ENCODE assay signal across 21 mouse cellular contexts in the genomic region with DNA sequence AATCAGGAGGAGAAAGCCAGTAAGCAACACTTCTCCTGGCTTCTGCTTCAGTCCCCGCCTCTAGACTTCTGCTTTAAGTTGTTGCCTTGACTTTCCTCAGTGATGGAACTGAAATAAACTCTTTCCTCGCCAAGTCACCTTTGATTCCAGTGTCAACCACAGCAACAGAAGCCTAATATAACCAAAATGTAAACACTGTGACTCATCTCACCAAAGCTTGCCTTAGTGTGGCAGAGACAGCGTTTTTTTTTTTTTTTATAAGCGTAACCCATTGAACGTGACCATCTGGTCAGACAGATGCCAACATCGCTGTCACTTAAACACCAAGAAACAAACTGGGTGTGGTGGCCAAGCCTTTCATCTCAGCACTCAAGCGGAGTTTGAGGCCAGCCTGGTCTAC.
"Had no signal": no experiment of that assay in that cellular context is flagged by ENCODE, and none has a peak within 500 bp of the region (broad histone marks: within the 10 kb centered on the region; RNA-seq: fewer than 3 reads in every experiment).

No protein-coding gene starts in this region.

- H3K4me2 ChIP-seq: lung, embryonic 14.5 days; midbrain, embryonic 12.5 days; neural tube, embryonic 13.5 days; neural tube, embryonic 15.5 days; stomach, embryonic 15.5 days had no signal

- DNase-seq: lung, adult 18-20 months; lung, embryonic 14.5 days; lung, postnatal 10 days; lung, postnatal 4 days; midbrain, embryonic 14.5 days; retina, postnatal 1 day; right cerebral cortex, adult 18-20 months; right cerebral cortex, postnatal 25 days; right cerebral cortex, postnatal 4 days; spleen, adult 18-20 months; thymus, adult 2 months; thymus, postnatal 25 days; thymus, postnatal 4 days had no signal

- H3K36me3 ChIP-seq: midbrain, embryonic 10.5 days; midbrain, embryonic 12.5 days; neural tube, embryonic 15.5 days; stomach, embryonic 15.5 days had no signal

- ATAC-seq: midbrain, embryonic 16.5 days had no signal

- H3K9ac ChIP-seq: lung, embryonic 14.5 days; midbrain, embryonic 12.5 days; neural tube, embryonic 13.5 days; neural tube, embryonic 15.5 days; stomach, embryonic 15.5 days had no signal

- H3K27me3 ChIP-seq: midbrain, embryonic 12.5 days; neural tube, embryonic 13.5 days; neural tube, embryonic 15.5 days; stomach, embryonic 15.5 days had no signal

- H3K9me3 ChIP-seq: midbrain, embryonic 12.5 days; neural tube, embryonic 13.5 days; neural tube, embryonic 15.5 days; stomach, embryonic 15.5 days had no signal

- H3K4me3 ChIP-seq: midbrain, embryonic 10.5 days; midbrain, embryonic 12.5 days; myocyte; neural tube, embryonic 13.5 days; neural tube, embryonic 15.5 days; stomach, embryonic 15.5 days had no signal

- H3K4me1 ChIP-seq: midbrain, embryonic 12.5 days; stomach, embryonic 15.5 days had no signal

- H3K27ac ChIP-seq: midbrain, embryonic 10.5 days; midbrain, embryonic 12.5 days; neural tube, embryonic 13.5 days; neural tube, embryonic 15.5 days; stomach, embryonic 15.5 days; stomach, postnatal 0 days had no signal
